Mouse (Mus musculus): ENCODE data around the gene Ppp1r9b. TPM values are rescaled to one million over a fixed set of nuclear protein-coding genes. Genes with fewer than 3 reads are reported as not detected.

Gene Ppp1r9b
- polyA plus RNA-seq, 1 experiment from 2014 or later, result 22.0 TPM

DNA sequence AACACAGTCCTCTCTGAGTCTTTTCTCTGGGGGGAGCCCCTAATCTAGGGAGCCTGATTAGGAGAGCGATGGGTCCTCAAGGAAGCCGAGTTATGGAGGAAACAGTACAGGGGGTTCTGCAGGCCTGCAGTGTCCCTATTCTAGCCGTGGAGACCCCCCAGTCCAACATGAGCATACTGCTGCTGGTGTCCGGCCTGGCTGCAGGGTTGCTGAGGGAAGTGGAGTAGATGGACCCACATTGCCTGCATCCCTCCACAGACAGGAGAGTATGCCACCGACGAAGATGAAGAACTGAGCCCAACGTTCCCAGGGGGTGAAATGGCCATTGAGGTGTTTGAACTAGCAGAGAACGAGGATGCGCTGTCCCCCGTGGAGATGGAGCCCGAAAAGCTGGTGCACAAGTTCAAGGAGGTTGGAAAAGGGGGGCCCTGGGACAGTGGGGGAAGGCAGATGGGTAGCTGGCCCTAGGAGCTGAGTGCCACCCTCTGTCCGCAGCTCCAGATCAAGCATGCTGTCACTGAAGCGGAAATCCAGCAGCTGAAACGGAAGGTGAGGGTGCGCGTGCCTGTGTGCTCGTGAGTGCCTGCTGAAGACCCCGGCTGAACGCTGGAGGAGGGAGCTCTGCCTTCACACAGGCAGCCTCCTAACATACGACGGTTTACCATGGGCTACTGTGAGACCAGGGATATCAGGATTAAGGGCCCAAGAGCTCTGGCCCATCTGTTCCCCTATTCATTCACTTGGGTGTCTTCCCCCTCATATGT, 10.9 kb downstream of the Ppp1r9b start:
- H3K9ac ChIP-seq (replicated peaks; ENCODE audit: low read depth, low read length), result no peak overlapping the region
- H3K4me1 ChIP-seq (replicated peaks; ENCODE audit: control insufficient read depth, insufficient read depth, low read length), result peaks cover 37% of the 10 kb centered on the region
- no peak for ATAC-seq
- no peaks in the 10 kb centered on the region for H3K9me3 ChIP-seq (ENCODE audit: control insufficient read depth, low read length)
- H3K36me3 ChIP-seq (ENCODE audit: control insufficient read depth, insufficient read depth), result peaks cover 30% of the 10 kb centered on the region
- WGBS, result 86% methylated on average over 21 of the region's 21 CpGs
- no peak overlapping the region for H3K27ac ChIP-seq (ENCODE audit: low read length)
- H3K4me2 ChIP-seq (ENCODE audit: low read length), result no peak overlapping the region
- H3K4me3 ChIP-seq (replicated peaks; ENCODE audit: low read length), result no peak overlapping the region
- no peaks in the 10 kb centered on the region for H3K27me3 ChIP-seq (replicated peaks; ENCODE audit: control insufficient read depth, insufficient read depth, low read length)

DNA sequence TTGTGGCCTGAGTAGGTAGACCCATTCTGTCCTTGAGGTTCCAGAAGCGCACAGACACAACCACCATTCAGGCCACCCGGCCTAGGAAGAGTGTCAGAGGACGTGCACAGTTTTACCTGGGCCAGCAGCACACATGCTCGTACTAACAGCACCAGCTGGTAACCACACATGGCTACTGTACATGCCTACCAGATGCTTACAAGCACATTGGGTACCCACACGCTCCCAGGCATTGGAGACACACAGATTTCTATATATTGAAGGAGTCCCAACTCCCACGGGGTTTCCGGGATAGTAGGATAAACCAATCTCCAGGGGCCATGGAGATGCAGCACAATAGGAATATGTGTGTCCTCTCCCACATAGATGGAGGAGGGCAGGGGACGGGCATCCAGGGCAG, 11.9 kb downstream of the Ppp1r9b start:
- no peaks in the 10 kb centered on the region for H3K27me3 ChIP-seq (replicated peaks; ENCODE audit: control insufficient read depth, insufficient read depth, low read length)
- H3K36me3 ChIP-seq (ENCODE audit: control insufficient read depth, insufficient read depth), result peaks cover 25% of the 10 kb centered on the region
- H3K27ac ChIP-seq (ENCODE audit: low read length), result no peak overlapping the region
- no peak overlapping the region for H3K4me2 ChIP-seq (ENCODE audit: low read length)
- H3K9ac ChIP-seq (replicated peaks; ENCODE audit: low read depth, low read length), result no peak overlapping the region
- 90% methylated on average over 8 of the region's 8 CpGs for WGBS
- ATAC-seq, result no peak
- peaks cover 41% of the 10 kb centered on the region for H3K4me1 ChIP-seq (replicated peaks; ENCODE audit: control insufficient read depth, insufficient read depth, low read length)
- H3K9me3 ChIP-seq (ENCODE audit: control insufficient read depth, low read length), result no peaks in the 10 kb centered on the region
- H3K4me3 ChIP-seq (replicated peaks; ENCODE audit: low read length), result no peak overlapping the region

DNA sequence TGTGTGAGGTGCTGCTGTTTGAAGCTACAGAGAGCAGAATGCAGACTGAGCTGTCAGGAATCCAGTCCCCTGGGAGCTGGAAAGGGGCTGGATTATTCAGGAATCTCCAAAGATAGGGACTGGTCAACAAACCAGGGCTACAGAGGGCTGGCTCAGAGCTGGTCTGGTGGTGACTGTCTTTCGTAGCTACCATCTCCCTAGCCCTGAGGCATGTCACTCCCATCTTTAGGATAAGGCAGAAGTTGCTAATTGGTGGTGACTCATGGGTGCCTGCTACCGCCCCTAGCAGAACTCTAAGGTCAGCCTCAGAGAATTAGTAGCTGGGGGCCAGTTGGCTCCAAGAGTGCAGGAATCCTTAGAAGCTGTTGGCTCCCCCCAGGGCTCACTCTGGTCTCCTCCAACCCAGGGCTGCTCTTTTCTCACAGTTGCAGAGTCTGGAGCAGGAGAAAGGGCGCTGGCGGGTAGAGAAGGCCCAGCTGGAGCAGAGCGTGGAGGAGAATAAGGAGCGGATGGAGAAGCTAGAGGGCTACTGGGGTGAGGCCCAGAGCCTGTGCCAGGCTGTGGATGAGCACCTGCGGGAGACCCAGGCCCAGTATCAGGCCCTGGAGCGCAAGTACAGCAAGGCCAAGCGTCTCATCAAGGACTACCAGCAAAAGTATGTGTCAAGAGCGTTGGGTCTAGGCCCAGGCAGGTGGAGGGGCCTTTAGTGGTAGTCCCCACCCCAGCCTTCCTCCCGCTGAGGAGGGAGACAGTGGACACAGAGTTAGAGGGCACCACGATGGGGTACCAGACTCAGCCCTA, 13.5 kb downstream of the Ppp1r9b start:
- H3K4me2 ChIP-seq (ENCODE audit: low read length), result no peak overlapping the region
- peaks cover 23% of the 10 kb centered on the region for H3K36me3 ChIP-seq (ENCODE audit: control insufficient read depth, insufficient read depth)
- ATAC-seq, result no peak
- H3K9me3 ChIP-seq (ENCODE audit: control insufficient read depth, low read length), result no peaks in the 10 kb centered on the region
- no peaks in the 10 kb centered on the region for H3K27me3 ChIP-seq (replicated peaks; ENCODE audit: control insufficient read depth, insufficient read depth, low read length)
- H3K4me1 ChIP-seq (replicated peaks; ENCODE audit: control insufficient read depth, insufficient read depth, low read length), result peaks cover 45% of the 10 kb centered on the region
- H3K27ac ChIP-seq (ENCODE audit: low read length), result peak overlapping the region; percentile 17; the same call in 1 of the 2 replicates
- WGBS, result 84% methylated on average over 12 of the region's 12 CpGs
- H3K4me3 ChIP-seq (replicated peaks; ENCODE audit: low read length), result no peak overlapping the region
- H3K9ac ChIP-seq (replicated peaks; ENCODE audit: low read depth, low read length), result no peak overlapping the region

DNA sequence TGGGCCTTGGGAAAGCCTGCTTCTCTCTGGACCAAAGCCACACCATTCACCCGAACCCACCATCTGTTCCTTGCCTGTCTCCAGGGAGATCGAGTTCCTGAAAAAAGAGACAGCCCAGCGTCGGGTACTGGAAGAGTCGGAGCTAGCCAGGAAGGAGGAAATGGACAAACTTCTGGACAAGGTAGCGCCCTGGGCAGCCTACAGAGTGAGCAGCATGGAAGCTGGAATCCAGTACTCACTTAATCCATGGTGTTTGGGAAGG, 14.0 kb downstream of the Ppp1r9b start:
- H3K27ac ChIP-seq (ENCODE audit: low read length), result peak overlapping the region; percentile 17
- no peaks in the 10 kb centered on the region for H3K27me3 ChIP-seq (replicated peaks; ENCODE audit: control insufficient read depth, insufficient read depth, low read length)
- peaks cover 45% of the 10 kb centered on the region for H3K4me1 ChIP-seq (replicated peaks; ENCODE audit: control insufficient read depth, insufficient read depth, low read length)
- no peak overlapping the region for H3K4me2 ChIP-seq (ENCODE audit: low read length)
- WGBS, result 40% methylated on average over 6 of the region's 6 CpGs
- peaks cover 23% of the 10 kb centered on the region for H3K36me3 ChIP-seq (ENCODE audit: control insufficient read depth, insufficient read depth)
- no peak overlapping the region for H3K4me3 ChIP-seq (replicated peaks; ENCODE audit: low read length)
- H3K9ac ChIP-seq (replicated peaks; ENCODE audit: low read depth, low read length), result no peak overlapping the region
- no peaks in the 10 kb centered on the region for H3K9me3 ChIP-seq (ENCODE audit: control insufficient read depth, low read length)
- ATAC-seq, result no peak

DNA sequence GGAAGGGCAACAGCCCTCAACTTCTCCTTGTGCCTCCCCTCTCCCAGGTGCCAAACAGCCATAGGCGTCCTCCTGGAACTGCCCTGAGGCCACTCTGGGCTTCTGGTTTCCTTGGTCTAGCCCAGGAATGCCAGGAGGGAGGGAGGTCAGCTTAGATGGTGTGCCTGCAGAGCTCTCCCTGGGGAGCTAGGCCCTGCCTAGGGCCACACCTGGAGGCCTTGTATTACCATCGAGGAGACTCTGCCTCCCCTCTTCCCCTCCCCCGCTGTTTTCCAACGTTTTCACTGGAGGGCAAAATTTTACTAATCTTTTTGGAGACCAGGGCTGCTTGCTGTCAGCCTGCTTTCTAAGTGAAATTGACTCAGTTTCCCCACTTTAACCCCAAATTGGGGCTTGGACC, 15.2 kb downstream of the Ppp1r9b start:
- H3K9me3 ChIP-seq (ENCODE audit: control insufficient read depth, low read length), result no peaks in the 10 kb centered on the region
- H3K9ac ChIP-seq (replicated peaks; ENCODE audit: low read depth, low read length), result peak overlapping the region; percentile 52; the same call in 1 of the 2 replicates
- WGBS, result 30% methylated on average over 4 of the region's 4 CpGs
- peaks cover 41% of the 10 kb centered on the region for H3K4me1 ChIP-seq (replicated peaks; ENCODE audit: control insufficient read depth, insufficient read depth, low read length)
- peak overlapping the region; percentile 44; the same call in 1 of the 2 replicates for H3K4me3 ChIP-seq (replicated peaks; ENCODE audit: low read length)
- no peaks in the 10 kb centered on the region for H3K27me3 ChIP-seq (replicated peaks; ENCODE audit: control insufficient read depth, insufficient read depth, low read length)
- peaks cover 18% of the 10 kb centered on the region for H3K36me3 ChIP-seq (ENCODE audit: control insufficient read depth, insufficient read depth)
- H3K4me2 ChIP-seq (ENCODE audit: low read length), result peak overlapping the region; percentile 74
- peak overlapping the region; percentile 69 for H3K27ac ChIP-seq (ENCODE audit: low read length)
- ATAC-seq, result no peak

DNA sequence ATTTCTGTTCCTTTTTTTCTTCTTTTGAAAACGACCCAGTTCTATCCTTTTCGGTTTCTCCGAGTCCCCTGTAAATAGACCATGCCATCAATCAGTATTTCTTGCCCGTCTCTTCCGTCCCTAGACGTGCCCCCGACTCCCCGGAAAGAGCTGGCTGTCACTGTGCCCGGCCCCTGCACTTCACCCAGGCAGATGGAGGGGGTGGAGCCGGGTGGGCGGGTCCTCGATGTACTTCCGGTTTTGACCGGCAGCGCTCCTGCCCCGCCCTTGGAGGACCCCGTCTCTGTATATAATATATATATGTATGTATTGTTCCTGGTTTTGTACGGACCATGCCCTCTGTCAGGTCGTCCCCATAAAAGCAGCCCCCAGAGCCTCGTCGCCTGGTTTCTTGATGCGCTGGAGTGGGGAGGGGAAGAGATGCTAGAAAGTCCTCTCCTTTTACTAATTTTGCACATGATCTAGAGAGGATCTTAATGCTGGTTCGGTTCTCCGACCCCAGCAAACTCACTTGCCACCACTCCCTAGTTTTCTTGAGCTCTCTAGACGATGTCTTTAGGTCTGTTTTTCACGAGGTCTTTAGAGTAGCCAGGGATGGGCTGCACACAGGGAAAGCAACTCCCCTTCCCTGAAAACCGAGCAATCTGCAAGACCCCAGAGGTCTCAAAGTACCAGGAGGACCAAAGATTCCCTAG, 15.8 kb downstream of the Ppp1r9b start:
- H3K27me3 ChIP-seq (replicated peaks; ENCODE audit: control insufficient read depth, insufficient read depth, low read length), result no peaks in the 10 kb centered on the region
- H3K4me2 ChIP-seq (ENCODE audit: low read length), result peak overlapping the region; percentile 74
- H3K4me1 ChIP-seq (replicated peaks; ENCODE audit: control insufficient read depth, insufficient read depth, low read length), result peaks cover 44% of the 10 kb centered on the region
- 2% methylated on average over 27 of the region's 27 CpGs for WGBS
- peak overlapping the region; percentile 69 for H3K27ac ChIP-seq (ENCODE audit: low read length)
- peaks cover 14% of the 10 kb centered on the region for H3K36me3 ChIP-seq (ENCODE audit: control insufficient read depth, insufficient read depth)
- H3K9ac ChIP-seq (replicated peaks; ENCODE audit: low read depth, low read length), result peak overlapping the region; percentile 52
- peak overlapping the region; percentile 44 for H3K4me3 ChIP-seq (replicated peaks; ENCODE audit: low read length)
- H3K9me3 ChIP-seq (ENCODE audit: control insufficient read depth, low read length), result no peaks in the 10 kb centered on the region
- ATAC-seq, result peak; percentile 50

DNA sequence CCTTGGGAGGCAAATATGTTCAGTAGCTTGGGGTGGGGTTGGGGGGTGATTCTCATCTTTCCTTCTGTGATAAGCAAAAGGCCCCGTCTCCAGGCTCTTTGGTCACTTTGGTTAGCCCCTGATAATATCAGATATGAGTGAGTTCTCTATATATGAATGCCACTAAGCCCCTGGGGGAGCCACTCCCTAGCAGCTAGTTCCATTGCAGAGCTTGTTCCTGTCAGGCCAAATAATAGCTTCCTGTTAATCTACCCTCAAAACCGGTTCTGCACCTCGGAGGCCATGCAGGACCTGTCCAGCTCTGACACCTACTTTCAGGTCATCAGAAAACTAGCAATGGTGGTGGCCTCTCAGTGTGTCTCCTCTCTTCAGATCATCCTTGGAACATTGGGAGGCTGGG, 16.6 kb downstream of the Ppp1r9b start:
- Histone ChIP-seq H3K4me1 (replicated peaks; ENCODE audit: control insufficient read depth, insufficient read depth, low read length) (peaks cover 51% of the 10 kb centered on the region), H3K9me3 (ENCODE audit: control insufficient read depth, low read length) (no peaks in the 10 kb centered on the region), H3K4me3 (replicated peaks; ENCODE audit: low read length) (no peak overlapping the region), H3K4me2 (ENCODE audit: low read length) (no peak overlapping the region), H3K27me3 (replicated peaks; ENCODE audit: control insufficient read depth, insufficient read depth, low read length) (no peaks in the 10 kb centered on the region), H3K27ac (ENCODE audit: low read length) (peak overlapping the region; percentile 69), H3K36me3 (ENCODE audit: control insufficient read depth, insufficient read depth) (peaks cover 7% of the 10 kb centered on the region), H3K9ac (replicated peaks; ENCODE audit: low read depth, low read length) (no peak overlapping the region)
- 82% methylated on average over 3 of the region's 3 CpGs for WGBS
- no peak for ATAC-seq

DNA sequence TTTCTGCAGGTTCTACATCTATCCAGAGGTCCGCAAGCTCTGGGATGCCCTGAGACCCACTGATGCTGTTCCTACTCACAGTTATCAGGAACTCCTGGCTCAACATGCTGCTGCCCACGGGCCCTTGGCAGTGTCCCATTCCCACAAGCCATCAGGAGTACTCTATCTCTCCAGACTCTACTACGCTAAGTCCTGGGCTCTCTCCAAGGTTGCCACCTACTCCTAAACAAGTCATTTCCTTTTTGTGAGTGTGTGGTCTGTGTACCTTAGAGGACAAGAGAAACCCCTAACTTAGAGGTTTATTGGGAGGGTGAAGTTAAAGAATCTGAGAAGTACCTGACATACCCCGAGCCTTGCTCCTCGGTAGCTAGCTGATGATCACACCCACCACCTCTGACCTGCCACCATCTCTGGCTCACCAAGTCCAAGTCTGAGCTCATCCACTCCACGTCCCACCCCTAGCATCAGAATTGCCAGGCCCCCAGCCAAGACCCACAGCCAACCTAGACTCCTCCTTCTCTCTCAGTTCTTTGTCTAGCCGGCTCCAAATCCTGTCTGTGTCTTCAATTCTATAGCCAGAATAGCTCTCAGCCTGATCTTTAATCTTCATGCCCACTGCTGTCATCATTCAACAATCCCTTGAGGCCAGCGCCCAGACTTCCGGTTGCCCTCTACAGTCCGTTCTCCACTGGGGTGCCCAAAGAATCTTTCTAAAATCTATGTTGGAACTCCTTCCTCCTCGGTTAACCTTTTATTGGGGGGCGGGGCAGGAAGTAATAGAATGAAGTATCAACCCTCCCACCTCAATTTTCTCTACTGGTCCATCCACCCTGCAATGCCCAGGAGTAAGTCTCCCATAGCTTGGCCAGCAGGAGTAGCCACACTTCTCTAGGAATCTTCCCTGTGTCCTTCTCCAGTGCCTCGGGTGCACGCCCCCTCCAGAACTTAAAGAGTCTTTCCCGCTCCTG, 18.1 kb downstream of the Ppp1r9b start:
- ATAC-seq, result peak; percentile 1; the same call in 1 of the 2 replicates
- peaks cover 63% of the 10 kb centered on the region for H3K4me1 ChIP-seq (replicated peaks; ENCODE audit: control insufficient read depth, insufficient read depth, low read length)
- no peaks in the 10 kb centered on the region for H3K27me3 ChIP-seq (replicated peaks; ENCODE audit: control insufficient read depth, insufficient read depth, low read length)
- no peaks in the 10 kb centered on the region for H3K9me3 ChIP-seq (ENCODE audit: control insufficient read depth, low read length)
- H3K4me3 ChIP-seq (replicated peaks; ENCODE audit: low read length), result peak overlapping the region; percentile 97
- 30% methylated on average over 15 of the region's 15 CpGs for WGBS
- peak overlapping the region; percentile 61 for H3K4me2 ChIP-seq (ENCODE audit: low read length)
- H3K27ac ChIP-seq (ENCODE audit: low read length), result peak overlapping the region; percentile 91
- peak overlapping the region; percentile 99 for H3K9ac ChIP-seq (replicated peaks; ENCODE audit: low read depth, low read length)
- H3K36me3 ChIP-seq (ENCODE audit: control insufficient read depth, insufficient read depth), result peaks cover 4% of the 10 kb centered on the region

Data from forebrain, embryonic 16.5 days (tissue).